Mouse (Mus musculus) intestine, postnatal 0 days (tissue): ENCODE results near the gene Tmem92. TPM values are rescaled to one million over a fixed set of nuclear protein-coding genes. Genes with fewer than 3 reads are reported as not detected.

Experiments used
- ATAC-seq: fragments of 200-750 bp; cut with Nextera tagmentation; 2 replicates; pipeline ENCODE4 v1.8.0; 2017; ENCODE audit warnings: mild to moderate bottlenecking, moderate TSS enrichment, moderate library complexity
- H3K27ac ChIP-seq: fragments of 300-500 bp; sonication (generic); 2 replicates; pipeline ENCODE4 v1.5.1; 2014; ENCODE audit warnings: mild to moderate bottlenecking, low read depth, low read length, moderate library complexity
- H3K27me3 ChIP-seq: fragments of 300-500 bp; sonication (generic); replicated peaks from 2 replicates; pipeline ENCODE4 v1.6.1; 2014; ENCODE audit warnings: low read length, mixed read lengths; ENCODE audit not compliant: control insufficient read depth, insufficient read depth
- H3K36me3 ChIP-seq: fragments of 300-500 bp; sonication (generic); 2 replicates; pipeline ENCODE4 v1.6.1; 2014; ENCODE audit warnings: mild to moderate bottlenecking, moderate library complexity; ENCODE audit not compliant: control insufficient read depth, insufficient read depth
- H3K4me1 ChIP-seq: fragments of 300-500 bp; sonication (generic); replicated peaks from 2 replicates; pipeline ENCODE4 v1.6.1; 2014; ENCODE audit warnings: antibody characterized with exemption, low read length, mixed read lengths; ENCODE audit not compliant: control insufficient read depth, insufficient read depth
- H3K4me2 ChIP-seq: fragments of 300-500 bp; sonication (generic); replicated peaks from 2 replicates; pipeline ENCODE4 v1.6.1; 2014; ENCODE audit warnings: low read depth, mild to moderate bottlenecking, moderate library complexity
- H3K4me3 ChIP-seq: fragments of 300-500 bp; sonication (generic); 2 replicates; pipeline ENCODE4 v1.5.1; 2014; ENCODE audit warnings: low read depth, low read length
- H3K9ac ChIP-seq: fragments of 300-500 bp; sonication (generic); 2 replicates; pipeline ENCODE4 v1.6.1; 2014; ENCODE audit warnings: mild to moderate bottlenecking, low read depth, low read length
- H3K9me3 ChIP-seq: fragments of 300-500 bp; sonication (generic); 2 replicates; pipeline ENCODE4 v1.6.1; 2016; ENCODE audit warnings: mixed run types; ENCODE audit not compliant: control insufficient read depth
- CTCF ChIP-seq: sonication (generic); IDR thresholded peaks from 2 replicates; pipeline ENCODE4 v1.5.1; 2016; ENCODE audit warnings: low read depth, mild to moderate bottlenecking, control low read depth, antibody characterized with exemption, moderate library complexity
- WGBS: fragments of 180-500 bp; shearing (Covaris S2); extraction: QIAGEN DNeasy Blood & Tissue Kit; methylation state at CpG from one replicate; pipeline ENCODE4 v1.1.7; 2014; 5-methylcytosine and 5-hydroxymethylcytosine counted together
- polyA plus RNA-seq: library from polyadenylated mRNA; unstranded; fragments of >200 nt; fragmentation: Nextera tagmentation; extraction: Ambion mirVana; gene quantifications from 2 replicates; pipeline ENCODE4 v1.2.1, GENCODE M21; 2015

Gene Tmem92
- polyA plus RNA-seq, 1 experiment from 2014 or later = not detected

DNA sequence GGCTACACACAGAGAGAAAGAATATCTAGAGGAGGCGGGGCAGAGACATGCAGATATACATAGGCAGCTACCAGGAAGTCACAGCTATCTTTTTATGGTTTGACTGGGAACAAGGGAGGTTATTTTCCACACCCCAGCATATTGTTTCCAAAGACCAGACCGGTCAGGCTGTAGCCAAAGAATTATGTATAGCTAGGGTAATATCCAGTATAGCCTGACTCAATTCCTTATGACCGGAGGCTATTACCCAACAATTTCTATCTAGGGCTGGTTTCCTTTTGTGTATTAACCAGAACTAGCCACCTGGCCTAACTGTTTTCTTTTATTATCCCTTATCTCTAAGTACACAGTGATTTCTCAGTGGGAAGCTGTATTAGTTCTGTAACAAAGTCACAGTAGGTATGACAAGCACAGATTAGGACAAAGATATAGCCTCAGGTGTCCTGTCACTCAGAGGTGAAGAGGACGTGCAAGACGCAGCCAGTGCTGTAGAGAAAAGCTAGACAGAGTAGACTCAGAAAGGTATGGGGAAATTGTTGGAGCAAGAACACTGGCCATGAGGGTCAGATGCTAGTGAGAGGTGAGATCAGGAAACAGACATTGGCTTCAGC is 7.5 kb downstream of the Tmem92 start:
- Histone ChIP-seq H3K9me3 (no peaks in the 10 kb centered on the region), H3K9ac (no peak overlapping the region), H3K27me3 (no peaks in the 10 kb centered on the region), H3K4me3 (no peak overlapping the region), H3K36me3 (no peaks in the 10 kb centered on the region), H3K4me1 (no peaks in the 10 kb centered on the region), H3K27ac (peak overlapping the region; percentile 54; the same call in 1 of the 2 replicates), H3K4me2 (no peak overlapping the region)
- TF ChIP-seq CTCF = no peak
- 39% methylated on average over 5 of the region's 5 CpGs for WGBS
- ATAC-seq = peak; percentile 87

DNA sequence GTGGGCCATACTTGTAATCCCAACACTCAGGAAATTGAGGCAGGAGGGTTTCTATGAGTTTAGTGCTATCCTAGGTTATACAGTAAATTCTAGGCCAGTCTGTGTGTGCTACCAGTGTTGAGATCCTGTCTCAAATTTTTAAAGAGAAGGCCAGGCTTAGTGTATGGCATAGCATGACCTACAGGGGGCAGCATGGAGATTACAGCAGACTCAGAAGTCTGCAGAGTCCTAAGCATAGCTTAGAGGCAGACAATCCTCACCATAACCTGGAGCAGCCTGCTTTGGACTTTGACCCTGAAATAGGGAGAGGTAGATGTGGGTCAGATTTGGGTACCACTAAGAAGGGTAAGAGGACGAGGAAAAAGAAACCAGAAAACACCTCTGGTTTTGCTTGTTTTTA is 8.7 kb downstream of the Tmem92 start:
- H3K36me3 ChIP-seq = no peaks in the 10 kb centered on the region
- no peak overlapping the region for H3K9ac ChIP-seq
- H3K4me3 ChIP-seq = no peak overlapping the region
- H3K9me3 ChIP-seq = no peaks in the 10 kb centered on the region
- no peaks in the 10 kb centered on the region for H3K4me1 ChIP-seq
- 48% methylated on average over 1 of the region's 1 CpGs for WGBS
- peak; percentile 17; the same call in 1 of the 2 replicates for ATAC-seq
- no peaks in the 10 kb centered on the region for H3K27me3 ChIP-seq
- peak; percentile 69 for TF ChIP-seq CTCF
- no peak overlapping the region; the same call in 1 of the 2 replicates for H3K27ac ChIP-seq
- H3K4me2 ChIP-seq = no peak overlapping the region

DNA sequence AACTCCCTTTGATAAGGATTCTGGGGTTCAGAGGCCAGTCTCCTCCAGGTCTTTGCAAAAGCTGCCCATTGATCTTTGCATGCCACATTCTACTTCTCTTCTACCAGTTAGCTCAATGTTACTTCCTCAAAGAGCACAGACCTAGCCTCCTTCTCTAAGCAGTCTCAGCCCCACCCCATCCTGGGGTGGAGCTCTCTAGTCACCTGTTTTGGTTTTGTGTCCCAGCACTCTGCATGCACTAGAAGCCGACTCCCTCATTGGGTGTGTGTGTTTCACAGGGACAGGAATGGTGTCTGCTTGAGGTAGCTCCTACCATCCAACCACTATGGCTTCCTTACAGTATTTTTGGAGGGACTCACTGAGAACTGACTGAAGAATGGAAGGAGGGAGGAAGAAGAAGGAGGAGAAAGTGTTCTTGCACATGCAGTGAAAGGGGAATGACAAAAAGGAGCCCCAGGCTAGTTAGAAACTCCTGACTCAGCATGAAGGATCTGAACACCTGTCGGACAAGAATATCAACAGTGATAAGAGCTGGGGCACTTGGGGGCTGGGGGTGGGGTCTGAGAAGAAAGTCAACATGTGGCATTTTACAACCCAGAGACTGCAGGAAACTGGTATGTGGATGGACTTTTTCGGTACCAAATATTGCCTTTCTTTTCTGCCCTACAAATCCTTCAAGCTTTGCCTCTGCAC is 10.0 kb downstream of the Tmem92 start:
- 36% methylated on average over 3 of the region's 3 CpGs for WGBS
- no peaks in the 10 kb centered on the region for H3K9me3 ChIP-seq
- no peak overlapping the region for H3K4me3 ChIP-seq
- no peak for TF ChIP-seq CTCF
- no peaks in the 10 kb centered on the region for H3K27me3 ChIP-seq
- H3K4me1 ChIP-seq = no peaks in the 10 kb centered on the region
- ATAC-seq = peak; percentile 70
- H3K27ac ChIP-seq = peak overlapping the region; percentile 60
- no peak overlapping the region for H3K4me2 ChIP-seq
- H3K9ac ChIP-seq = no peak overlapping the region
- H3K36me3 ChIP-seq = no peaks in the 10 kb centered on the region

DNA sequence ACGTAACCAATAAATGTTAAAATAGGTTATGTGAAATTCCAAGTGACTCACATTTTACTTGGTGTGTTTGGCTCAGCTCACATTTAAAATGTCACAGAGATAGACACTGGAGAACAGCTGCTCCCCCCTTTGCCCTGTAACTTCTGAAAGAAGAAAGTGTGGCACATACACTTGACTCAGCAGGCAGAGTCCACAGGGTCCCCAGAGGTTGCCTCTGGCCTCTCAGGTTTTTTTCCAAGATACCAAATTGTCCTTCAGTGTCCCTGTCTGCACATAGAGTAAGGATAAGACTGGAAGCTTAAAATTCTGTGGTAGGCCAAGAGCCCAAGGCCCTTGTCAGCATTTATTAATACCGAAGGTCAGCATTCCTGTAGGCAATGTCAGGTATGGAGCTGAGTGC is 15.3 kb downstream of the Tmem92 start:
- 92% methylated on average over 2 of the region's 2 CpGs for WGBS
- no peak for TF ChIP-seq CTCF
- no peaks in the 10 kb centered on the region for H3K4me1 ChIP-seq
- no peaks in the 10 kb centered on the region for H3K27me3 ChIP-seq
- H3K4me2 ChIP-seq = no peak overlapping the region
- ATAC-seq = no peak
- H3K27ac ChIP-seq = no peak overlapping the region
- H3K4me3 ChIP-seq = no peak overlapping the region
- H3K9ac ChIP-seq = no peak overlapping the region
- H3K9me3 ChIP-seq = no peaks in the 10 kb centered on the region
- no peaks in the 10 kb centered on the region for H3K36me3 ChIP-seq

DNA sequence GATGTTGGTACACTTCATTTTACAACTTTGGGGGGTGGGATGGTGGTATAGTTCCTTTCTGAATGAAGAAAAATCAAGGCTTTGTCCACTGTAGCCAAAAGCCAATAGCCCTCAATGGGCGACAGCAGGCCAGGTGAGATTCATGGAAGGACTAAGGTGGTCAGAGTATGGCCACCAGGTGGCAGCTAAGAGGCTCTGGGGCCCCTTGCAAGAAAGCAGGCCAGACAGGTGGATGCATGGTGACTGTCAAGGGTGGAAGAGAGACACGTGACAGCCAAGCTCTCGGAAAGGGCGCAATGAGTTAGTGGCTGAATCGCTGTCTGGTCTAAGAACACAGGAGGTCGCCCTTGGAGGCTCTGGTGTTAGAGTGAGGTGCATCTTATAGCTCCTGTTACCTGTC is 19.7 kb downstream of the Tmem92 start:
- no peak overlapping the region for H3K9ac ChIP-seq
- H3K27ac ChIP-seq = no peak overlapping the region
- H3K9me3 ChIP-seq = no peaks in the 10 kb centered on the region
- H3K36me3 ChIP-seq = no peaks in the 10 kb centered on the region
- ATAC-seq = 0 out of 2 replicates have a peak, but pooled peaks have one; percentile 26
- no peaks in the 10 kb centered on the region for H3K27me3 ChIP-seq
- 21% methylated on average over 6 of the region's 6 CpGs for WGBS
- H3K4me3 ChIP-seq = no peak overlapping the region
- H3K4me2 ChIP-seq = no peak overlapping the region
- TF ChIP-seq CTCF = peak; percentile 81
- H3K4me1 ChIP-seq = no peaks in the 10 kb centered on the region; the same call in 1 of the 2 replicates

DNA sequence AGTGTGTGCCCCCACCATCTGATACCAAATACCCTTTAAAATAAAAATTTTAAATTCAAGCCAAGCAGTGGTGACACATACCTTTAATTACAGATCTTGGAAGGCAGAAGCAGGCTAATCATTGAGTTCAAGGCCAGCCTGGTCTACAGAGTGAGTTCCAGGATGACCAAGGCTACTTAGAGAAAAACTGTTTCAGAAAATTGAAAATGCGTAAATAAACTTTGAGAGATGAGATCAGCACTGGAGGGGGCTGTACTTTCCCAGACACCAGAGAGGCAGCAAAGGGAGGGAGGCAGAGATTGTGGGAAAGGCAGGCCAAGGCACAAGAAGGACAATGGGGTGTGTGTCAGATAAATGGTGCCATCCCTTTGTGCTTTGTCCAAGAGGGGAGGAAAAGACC is 20.2 kb downstream of the Tmem92 start:
- Histone ChIP-seq H3K27ac (no peak overlapping the region), H3K9ac (no peak overlapping the region), H3K4me2 (no peak overlapping the region), H3K4me1 (no peaks in the 10 kb centered on the region; the same call in 1 of the 2 replicates), H3K4me3 (no peak overlapping the region), H3K27me3 (no peaks in the 10 kb centered on the region), H3K9me3 (no peaks in the 10 kb centered on the region), H3K36me3 (peaks cover under 1% of the 10 kb centered on the region; the same call in 1 of the 2 replicates)
- no peak for ATAC-seq
- WGBS = 72% methylated on average over 1 of the region's 1 CpGs
- no peak for TF ChIP-seq CTCF
